Mouse (Mus musculus): ENCODE data around the gene Ackr4. TPM values are rescaled to one million over a fixed set of nuclear protein-coding genes. Genes with fewer than 3 reads are reported as not detected.

Gene Ackr4
- polyA plus RNA-seq (2015; fragmentation: Nextera tagmentation; extraction: Ambion mirVana): 0.50 and 0.70 TPM in 2 replicates

DNA sequence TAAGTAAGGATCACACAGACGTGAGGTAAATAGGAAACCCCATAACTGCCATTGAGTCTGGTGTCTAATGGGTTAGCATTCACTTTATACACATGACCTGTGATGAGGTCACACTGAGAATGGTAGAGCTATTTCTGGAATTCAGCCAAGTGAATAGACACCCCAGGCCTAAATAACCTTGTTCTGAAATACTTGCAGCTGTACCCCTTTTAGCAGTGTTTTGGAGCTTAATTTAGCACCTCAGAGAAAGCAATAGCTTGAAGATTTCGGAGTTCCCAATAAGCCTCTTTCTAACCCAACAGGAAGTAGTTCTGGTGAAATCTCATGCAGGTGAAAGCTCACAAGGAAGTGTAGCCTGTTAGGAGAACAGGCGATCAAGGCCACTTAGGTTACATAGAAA lies at the start of gene Ackr4:
Gene Ackr4, minus strand, starts transcription at position 101 of the 400 bp plus-strand sequence.
- Histone ChIP-seq H3K4me1 (peaks cover 23% of the 10 kb centered on the region), H3K4me2 (replicated peaks) (no peak within 1 kb of the TSS), H3K36me3 (no peaks in the 10 kb centered on the region), H3K27ac (replicated peaks) (peak within 1 kb of the TSS; percentile 57; the same call in 1 of the 2 replicates), H3K9ac (replicated peaks) (no peak within 1 kb of the TSS), H3K27me3 (no peaks in the 10 kb centered on the region), H3K9me3 (no peaks in the 10 kb centered on the region), H3K4me3 (no peak within 1 kb of the TSS)
- ATAC-seq (replicated peaks): no peak
- 75% methylated on average over 3 of the region's 3 CpGs for WGBS

DNA sequence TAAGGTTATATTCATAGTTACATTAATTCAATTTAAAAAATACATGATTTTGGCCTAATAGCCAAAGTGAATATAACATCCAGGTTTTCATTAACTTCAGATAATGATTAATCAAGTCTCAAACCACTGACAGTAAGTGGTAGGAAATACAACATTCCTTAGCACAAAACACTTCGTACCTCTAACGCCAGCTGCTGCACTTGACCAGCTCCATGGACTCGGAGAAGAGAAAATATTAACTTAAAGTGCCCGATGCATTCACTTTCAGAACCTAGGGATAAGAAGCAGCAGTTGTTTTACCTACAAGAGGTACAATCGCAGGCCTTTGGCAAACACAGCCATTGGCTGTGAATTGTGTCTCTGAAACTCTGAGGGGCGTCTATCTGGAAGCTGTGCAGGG lies 45.6 kb upstream of the Ackr4 start:
- Histone ChIP-seq H3K9me3 (no peaks in the 10 kb centered on the region), H3K27ac (replicated peaks) (no peak overlapping the region), H3K4me1 (no peaks in the 10 kb centered on the region), H3K27me3 (no peaks in the 10 kb centered on the region), H3K4me2 (replicated peaks) (no peak overlapping the region), H3K4me3 (no peak overlapping the region), H3K9ac (replicated peaks) (no peak overlapping the region), H3K36me3 (peaks cover 71% of the 10 kb centered on the region)
- no peak for ATAC-seq (replicated peaks)
- 97% methylated on average over 6 of the region's 6 CpGs for WGBS

DNA sequence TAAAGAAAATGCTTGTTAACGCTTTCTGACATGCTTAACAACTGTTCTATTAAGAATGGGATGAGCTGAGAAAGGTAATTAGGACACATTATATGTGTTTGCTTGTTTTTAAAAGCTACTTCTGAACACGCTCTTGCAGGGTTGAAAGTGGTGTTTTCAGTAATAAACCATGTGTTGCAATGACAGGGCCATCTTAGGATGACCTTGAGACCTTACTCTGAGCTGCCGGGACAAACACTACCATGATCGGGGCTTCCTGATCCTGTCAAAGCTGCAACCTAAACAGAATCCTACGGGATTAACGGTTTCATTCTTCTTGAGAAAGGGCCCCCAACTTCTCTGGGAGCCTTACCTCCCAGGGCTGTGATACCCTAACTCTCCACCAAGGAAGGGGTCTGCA lies 44.9 kb upstream of the Ackr4 start:
- Histone ChIP-seq H3K27ac (replicated peaks) (no peak overlapping the region), H3K4me1 (no peaks in the 10 kb centered on the region), H3K4me2 (replicated peaks) (no peak overlapping the region), H3K4me3 (no peak overlapping the region), H3K27me3 (no peaks in the 10 kb centered on the region), H3K9ac (replicated peaks) (no peak overlapping the region), H3K9me3 (no peaks in the 10 kb centered on the region), H3K36me3 (peaks cover 71% of the 10 kb centered on the region)
- 89% methylated on average over 6 of the region's 6 CpGs for WGBS
- ATAC-seq (replicated peaks): no peak

DNA sequence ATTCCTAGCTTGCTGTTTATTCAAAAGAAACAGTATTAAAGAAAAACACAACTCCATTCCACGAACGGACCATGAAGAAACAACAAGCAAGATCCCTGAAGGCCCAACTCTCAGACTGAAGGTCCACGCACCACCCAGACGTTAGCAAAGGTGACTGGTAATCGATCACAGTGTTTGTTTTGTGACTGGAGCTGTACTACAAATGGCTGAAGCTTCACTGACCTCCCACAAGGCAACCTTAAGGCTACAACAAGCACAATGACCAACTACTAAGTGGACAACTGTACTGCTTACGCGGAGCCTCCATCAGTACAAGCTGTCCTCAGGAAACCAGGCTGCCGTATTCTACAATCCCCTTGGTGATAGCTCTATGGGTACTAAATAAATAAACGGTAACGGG lies 43.3 kb upstream of the Ackr4 start:
- Histone ChIP-seq H3K4me3 (no peak overlapping the region), H3K27ac (replicated peaks) (no peak overlapping the region), H3K9me3 (no peaks in the 10 kb centered on the region), H3K4me2 (replicated peaks) (no peak overlapping the region), H3K36me3 (peaks cover 69% of the 10 kb centered on the region), H3K9ac (replicated peaks) (no peak overlapping the region), H3K4me1 (no peaks in the 10 kb centered on the region), H3K27me3 (no peaks in the 10 kb centered on the region)
- 94% methylated on average over 10 of the region's 10 CpGs for WGBS
- no peak for ATAC-seq (replicated peaks)

DNA sequence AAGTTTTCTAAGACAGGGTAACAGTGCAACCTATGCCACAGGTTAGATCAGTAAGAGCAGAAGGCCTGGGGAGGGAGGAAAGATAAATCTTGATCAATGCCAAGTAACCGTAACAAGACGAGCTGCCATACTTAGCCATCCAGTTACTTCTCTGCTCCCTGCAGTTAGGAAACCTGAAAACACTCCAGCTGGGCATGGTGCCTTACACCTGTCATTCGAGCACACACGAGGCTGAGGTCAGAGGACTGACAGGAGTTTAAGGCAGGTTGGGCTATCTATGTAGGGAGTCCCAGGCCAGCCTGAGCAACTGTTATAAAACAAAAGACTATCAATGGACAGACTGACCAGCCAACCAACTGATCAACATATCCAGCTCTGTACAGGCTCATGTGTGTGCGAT lies 39.2 kb upstream of the Ackr4 start:
- H3K9ac ChIP-seq (replicated peaks): no peak overlapping the region
- peaks cover 77% of the 10 kb centered on the region for H3K36me3 ChIP-seq
- 95% methylated on average over 5 of the region's 5 CpGs for WGBS
- H3K27me3 ChIP-seq: no peaks in the 10 kb centered on the region
- no peak for ATAC-seq (replicated peaks)
- no peaks in the 10 kb centered on the region for H3K9me3 ChIP-seq
- no peaks in the 10 kb centered on the region for H3K4me1 ChIP-seq
- H3K4me2 ChIP-seq (replicated peaks): no peak overlapping the region
- no peak overlapping the region for H3K27ac ChIP-seq (replicated peaks)
- H3K4me3 ChIP-seq: no peak overlapping the region

DNA sequence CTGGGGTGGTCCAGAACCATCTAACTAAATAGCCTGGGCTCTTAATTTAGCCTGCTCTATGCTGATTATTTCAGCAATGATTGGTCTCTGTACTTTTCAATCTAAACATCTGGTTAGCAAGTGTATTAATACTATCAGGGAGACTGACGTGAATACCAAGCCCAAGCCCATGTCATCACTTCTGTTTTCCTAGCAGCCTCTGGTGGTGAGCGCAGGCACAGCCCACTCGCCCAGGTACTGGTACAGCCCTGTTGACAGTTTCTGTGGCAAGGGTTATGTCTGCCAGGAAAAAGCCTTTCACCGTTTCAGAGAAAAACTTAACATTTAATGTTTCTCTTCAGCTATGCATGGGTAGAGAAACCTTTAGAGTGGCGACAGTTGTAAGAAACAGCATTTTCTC lies 37.5 kb upstream of the Ackr4 start:
- Histone ChIP-seq H3K9me3 (no peaks in the 10 kb centered on the region), H3K27ac (replicated peaks) (no peak overlapping the region), H3K4me1 (no peaks in the 10 kb centered on the region), H3K36me3 (peaks cover 81% of the 10 kb centered on the region), H3K4me3 (no peak overlapping the region), H3K27me3 (no peaks in the 10 kb centered on the region), H3K9ac (replicated peaks) (no peak overlapping the region), H3K4me2 (replicated peaks) (no peak overlapping the region)
- WGBS: 84% methylated on average over 5 of the region's 5 CpGs
- ATAC-seq (replicated peaks): no peak

DNA sequence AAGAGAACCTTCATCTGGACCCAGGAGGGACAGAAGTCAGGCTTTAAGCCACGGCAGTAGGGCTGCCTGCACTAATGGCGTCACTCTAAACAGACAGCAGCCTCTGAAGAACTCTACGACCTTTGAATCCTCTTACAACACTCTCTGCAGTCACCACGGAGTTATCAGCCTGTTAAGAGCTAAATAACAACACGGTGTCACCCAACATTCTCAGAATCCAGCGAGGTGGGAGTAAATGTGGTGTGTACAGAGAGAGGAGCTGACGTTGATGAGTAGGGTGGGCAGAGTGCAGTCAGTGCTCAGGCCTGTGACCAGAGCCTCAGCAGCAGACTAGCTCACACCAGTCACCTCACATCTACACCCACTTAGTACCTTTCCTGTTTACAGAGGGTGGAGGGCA lies 34.4 kb upstream of the Ackr4 start:
- ATAC-seq (replicated peaks): no peak
- Histone ChIP-seq H3K4me1 (no peaks in the 10 kb centered on the region), H3K27me3 (no peaks in the 10 kb centered on the region), H3K9me3 (no peaks in the 10 kb centered on the region), H3K4me2 (replicated peaks) (no peak overlapping the region), H3K36me3 (peaks cover 94% of the 10 kb centered on the region), H3K9ac (replicated peaks) (no peak overlapping the region), H3K4me3 (no peak overlapping the region), H3K27ac (replicated peaks) (no peak overlapping the region)
- 88% methylated on average over 7 of the region's 7 CpGs for WGBS

DNA sequence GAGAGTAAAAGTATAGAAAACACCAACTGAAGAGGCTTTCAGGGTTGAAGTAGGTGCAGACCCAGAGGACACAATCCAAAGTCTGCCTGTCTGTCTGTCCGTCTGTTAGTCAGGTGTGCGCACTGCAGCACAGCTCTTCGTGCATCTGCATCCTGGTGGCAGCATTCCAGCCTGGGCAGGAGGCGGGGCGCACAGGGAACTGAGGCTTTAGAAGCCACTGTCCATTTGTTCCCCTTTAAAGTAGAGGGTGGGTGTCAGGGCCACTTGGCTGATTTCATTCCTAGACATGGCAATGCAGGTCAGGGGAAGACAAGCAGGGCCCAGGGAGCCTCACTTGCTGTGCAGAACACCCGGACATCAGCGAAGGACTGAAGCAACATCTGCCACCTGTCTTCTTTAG lies 30.6 kb upstream of the Ackr4 start:
- Histone ChIP-seq H3K27ac (replicated peaks) (no peak overlapping the region), H3K9ac (replicated peaks) (no peak overlapping the region), H3K4me3 (no peak overlapping the region), H3K4me2 (replicated peaks) (no peak overlapping the region), H3K27me3 (no peaks in the 10 kb centered on the region), H3K36me3 (peaks cover 97% of the 10 kb centered on the region), H3K9me3 (no peaks in the 10 kb centered on the region), H3K4me1 (no peaks in the 10 kb centered on the region)
- 95% methylated on average over 7 of the region's 7 CpGs for WGBS
- ATAC-seq (replicated peaks): no peak

DNA sequence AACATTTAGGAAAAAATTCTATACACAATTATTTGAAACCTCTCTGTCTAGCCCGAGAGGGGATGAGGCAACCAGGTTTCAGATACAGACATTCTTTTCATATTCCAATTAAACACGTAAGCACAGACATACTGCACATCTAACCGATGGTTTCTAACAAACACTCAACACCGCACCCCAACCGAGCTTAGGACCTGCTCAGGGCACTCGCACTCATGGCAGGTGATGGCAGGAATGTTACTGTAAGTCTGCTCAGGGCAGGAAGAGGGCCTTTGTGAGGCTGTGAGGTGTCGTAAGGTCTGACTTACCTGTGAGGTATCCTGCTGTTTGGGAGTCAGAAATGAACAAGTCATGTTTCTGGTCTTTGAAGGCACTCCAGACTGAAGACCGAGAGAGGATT lies 29.8 kb upstream of the Ackr4 start:
- WGBS: 96% methylated on average over 8 of the region's 8 CpGs
- no peak for ATAC-seq (replicated peaks)
- Histone ChIP-seq H3K36me3 (peaks cover 97% of the 10 kb centered on the region), H3K4me1 (no peaks in the 10 kb centered on the region), H3K4me3 (no peak overlapping the region), H3K27ac (replicated peaks) (no peak overlapping the region), H3K27me3 (no peaks in the 10 kb centered on the region), H3K4me2 (replicated peaks) (no peak overlapping the region), H3K9me3 (no peaks in the 10 kb centered on the region), H3K9ac (replicated peaks) (no peak overlapping the region)

DNA sequence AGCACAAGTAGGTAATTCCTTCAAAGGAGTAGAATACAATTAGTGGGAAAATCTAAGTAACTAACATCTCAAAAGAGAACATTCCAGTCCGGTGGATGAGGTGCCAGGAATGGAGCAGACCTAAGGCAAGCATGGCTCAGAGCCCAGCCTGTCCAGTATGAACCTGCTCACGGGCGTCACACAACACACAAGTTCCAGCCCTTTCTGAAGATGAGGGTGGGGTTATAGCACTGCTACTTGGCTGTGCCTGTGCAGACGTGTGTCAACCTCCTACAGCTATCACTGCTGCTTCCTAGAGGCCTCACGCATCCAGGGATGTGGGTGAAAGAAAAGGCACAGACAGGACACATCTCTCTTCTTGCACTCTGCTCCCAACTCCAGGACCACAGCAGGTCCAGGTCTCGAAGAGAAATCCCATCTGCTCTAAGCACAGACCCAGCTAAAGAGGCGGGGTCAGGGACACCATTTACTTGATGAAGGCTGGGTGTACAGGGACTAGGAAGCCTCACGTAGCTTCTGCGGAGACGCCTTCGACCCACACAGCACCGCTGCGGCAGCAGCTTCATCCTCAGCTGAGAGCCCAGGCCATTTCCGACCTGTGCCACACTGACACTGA lies 28.5 kb upstream of the Ackr4 start:
- WGBS: 96% methylated on average over 14 of the region's 14 CpGs

DNA sequence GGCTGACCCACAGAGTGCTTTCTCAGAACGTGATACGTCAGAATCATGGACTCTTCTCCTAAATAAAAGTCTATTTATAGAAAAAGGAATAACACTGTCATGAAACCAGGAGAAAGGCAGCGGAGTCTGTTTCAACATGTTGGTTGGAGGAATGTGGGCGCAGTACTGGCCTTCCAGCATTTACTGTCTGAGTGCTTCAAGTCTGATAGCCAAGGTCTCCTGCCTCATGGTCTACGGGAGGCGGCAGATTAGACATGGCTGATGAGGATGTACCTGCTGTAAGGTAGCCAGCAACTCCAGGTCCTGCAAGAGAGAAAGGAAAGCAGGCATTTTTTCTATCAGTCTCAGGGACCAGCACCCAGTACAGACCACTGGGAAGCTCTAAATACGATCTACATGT lies 25.4 kb upstream of the Ackr4 start:
- H3K27ac ChIP-seq (replicated peaks): no peak overlapping the region
- no peaks in the 10 kb centered on the region for H3K4me1 ChIP-seq
- H3K4me3 ChIP-seq: no peak overlapping the region
- H3K9ac ChIP-seq (replicated peaks): no peak overlapping the region
- peaks cover 70% of the 10 kb centered on the region for H3K36me3 ChIP-seq
- no peaks in the 10 kb centered on the region for H3K9me3 ChIP-seq
- no peaks in the 10 kb centered on the region for H3K27me3 ChIP-seq
- H3K4me2 ChIP-seq (replicated peaks): no peak overlapping the region
- no peak for ATAC-seq (replicated peaks)
- WGBS: 95% methylated on average over 7 of the region's 7 CpGs

More for the DNA sequence above, 28.5 kb upstream of the Ackr4 start:
- Histone ChIP-seq H3K27me3 (no peaks in the 10 kb centered on the region), H3K4me3 (no peak overlapping the region), H3K9ac (replicated peaks) (no peak overlapping the region), H3K4me2 (replicated peaks) (no peak overlapping the region), H3K36me3 (peaks cover 98% of the 10 kb centered on the region), H3K9me3 (no peaks in the 10 kb centered on the region), H3K27ac (replicated peaks) (no peak overlapping the region), H3K4me1 (no peaks in the 10 kb centered on the region)
- no peak for ATAC-seq (replicated peaks)

DNA sequence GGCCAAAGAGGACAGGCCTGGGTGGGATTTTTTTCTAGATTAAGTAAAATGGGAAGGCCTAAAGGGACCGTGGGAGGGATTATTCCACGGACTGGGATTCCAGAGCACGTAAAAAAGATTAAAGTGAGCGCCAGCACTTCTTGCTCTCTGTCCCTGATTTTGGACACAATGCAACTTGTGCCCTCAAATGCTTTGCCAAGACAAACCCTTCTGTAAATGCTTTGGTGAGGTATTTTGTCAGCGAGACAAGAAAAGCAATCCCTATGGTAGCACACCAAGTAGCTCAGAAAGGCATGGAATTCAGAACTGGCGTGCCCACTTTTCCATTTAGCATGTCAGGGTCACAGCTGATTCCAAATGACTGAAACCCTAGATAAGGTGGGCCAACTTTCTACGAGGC lies 22.2 kb upstream of the Ackr4 start:
- 94% methylated on average over 7 of the region's 7 CpGs for WGBS

DNA sequence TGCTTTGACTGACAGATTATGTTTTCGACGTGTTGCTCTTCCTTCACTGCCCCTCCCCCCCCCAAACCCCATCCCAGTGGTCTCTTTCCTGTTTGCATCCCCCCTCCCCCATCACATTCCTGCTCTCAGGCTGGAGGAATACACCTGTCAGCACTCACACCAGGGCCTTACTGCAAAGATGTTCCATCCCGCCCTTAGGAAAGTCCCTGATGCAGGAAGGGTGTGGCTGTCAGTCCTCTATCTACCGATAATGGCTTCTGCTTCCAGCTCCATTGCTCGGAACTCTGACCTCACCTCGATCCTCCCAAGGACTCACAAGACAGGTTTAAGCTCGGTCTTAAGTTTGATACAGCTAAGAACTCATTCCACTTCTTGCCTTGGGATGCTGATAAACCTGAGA lies 19.9 kb upstream of the Ackr4 start:
- WGBS: 89% methylated on average over 7 of the region's 7 CpGs
- H3K9ac ChIP-seq (replicated peaks): no peak overlapping the region
- H3K36me3 ChIP-seq: peaks cover 16% of the 10 kb centered on the region
- no peak overlapping the region for H3K27ac ChIP-seq (replicated peaks)
- H3K4me3 ChIP-seq: no peak overlapping the region
- H3K4me2 ChIP-seq (replicated peaks): no peak overlapping the region
- no peaks in the 10 kb centered on the region for H3K9me3 ChIP-seq
- no peaks in the 10 kb centered on the region for H3K27me3 ChIP-seq
- ATAC-seq (replicated peaks): no peak
- no peaks in the 10 kb centered on the region for H3K4me1 ChIP-seq

More for the DNA sequence above, 22.2 kb upstream of the Ackr4 start:
- Histone ChIP-seq H3K27ac (replicated peaks) (no peak overlapping the region), H3K4me1 (no peaks in the 10 kb centered on the region), H3K36me3 (peaks cover 38% of the 10 kb centered on the region), H3K4me3 (no peak overlapping the region), H3K9ac (replicated peaks) (no peak overlapping the region), H3K9me3 (no peaks in the 10 kb centered on the region), H3K27me3 (no peaks in the 10 kb centered on the region), H3K4me2 (replicated peaks) (no peak overlapping the region)
- no peak for ATAC-seq (replicated peaks)
